Mouse (Mus musculus) heart, postnatal 0 days (tissue): ENCODE data around the gene Brca1.

ENCODE experiments used
- CTCF ChIP-seq: IDR thresholded peaks from 2 replicates; pipeline ENCODE4 v1.5.1; 2016; ENCODE audit warnings: antibody characterized with exemption, control low read depth, low read depth
- EP300 ChIP-seq: IDR thresholded peaks from 2 replicates; pipeline ENCODE4 v1.6.1; 2016; ENCODE audit warnings: antibody characterized with exemption, low read depth

DNA sequence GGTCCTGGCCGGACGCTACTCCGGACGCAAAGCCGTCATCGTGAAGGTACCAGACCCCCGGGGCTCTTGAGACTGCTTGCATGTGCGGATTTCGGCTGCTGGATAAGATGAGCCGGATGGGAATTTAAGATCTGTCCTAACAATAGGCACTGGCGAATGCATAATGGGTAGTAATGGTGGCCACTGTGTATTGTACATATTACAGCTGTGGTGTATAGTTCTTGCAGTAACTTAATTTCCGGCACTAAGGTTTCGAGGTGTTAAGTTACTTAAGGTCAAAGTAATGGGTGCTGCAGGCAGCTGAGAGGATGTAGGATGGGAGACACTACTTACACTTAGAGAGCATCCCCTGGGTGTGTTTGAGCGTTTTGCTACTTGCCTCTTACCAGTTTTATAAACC, 109.0 kb downstream of the Brca1 start:
- TF ChIP-seq CTCF (no peak), EP300 (no peak)
